Mouse (Mus musculus): ENCODE measurements around the gene Ttc23.

GRCm38 (mm10) chr7:67776636-67777305 lies 129.6 kb downstream of the Ttc23 start:
- no peak for TF ChIP-seq ZNF384 (IDR thresholded peaks at IDR 0.05; ENCODE audit: low read depth, low read length)
- TF ChIP-seq MAFK (IDR thresholded peaks at IDR 0.05; ENCODE audit: insufficient read depth, low read depth, low read length) = no peak
- no peak for TF ChIP-seq CHD2 (IDR thresholded peaks at IDR 0.05; ENCODE audit: low read depth, low read length)
- TF ChIP-seq HCFC1 (IDR thresholded peaks at IDR 0.05; ENCODE audit: borderline replicate concordance, insufficient read depth, low read length) = no peak
- TF ChIP-seq ZC3H11A (IDR thresholded peaks at IDR 0.05; ENCODE audit: borderline replicate concordance, low read depth, low read length) = no peak

Measured in ES-E14 (cell line).